Mouse (Mus musculus) ovary, postnatal 10 days (tissue): ENCODE measurements around the gene Gm10643.

Experiments
- DNase-seq: peaks from one replicate; pipeline ENCODE4 v3.0.0; 2022; ENCODE audit warnings: low spot score

Gm10643 gene

GRCm38 (mm10) chr8:84039050-84039449 lies 25.9 kb downstream of the Gm10643 start:
- peak; percentile 60 for DNase-seq

GRCm38 (mm10) chr8:84038015-84038414 lies 26.9 kb downstream of the Gm10643 start:
- no peak for DNase-seq

- no peak for DNase-seq
Measured at GRCm38 (mm10) chr8:84032777-84033176, 32.2 kb downstream of the Gm10643 start.

GRCm38 (mm10) chr8:84029272-84029671 lies 35.7 kb downstream of the Gm10643 start:
- DNase-seq: no peak

- no peak for DNase-seq
Measured at GRCm38 (mm10) chr8:84027449-84027848, 37.5 kb downstream of the Gm10643 start.

GRCm38 (mm10) chr8:84025863-84026262 lies 39.1 kb downstream of the Gm10643 start:
- no peak for DNase-seq

GRCm38 (mm10) chr8:84024171-84024570 lies 40.8 kb downstream of the Gm10643 start:
- no peak for DNase-seq

- DNase-seq: no peak
Measured at GRCm38 (mm10) chr8:84023631-84024030, 41.3 kb downstream of the Gm10643 start.

GRCm38 (mm10) chr8:84023085-84023484 lies 41.9 kb downstream of the Gm10643 start:
- DNase-seq: no peak

- no peak for DNase-seq
Measured at GRCm38 (mm10) chr8:84021569-84021968, 43.4 kb downstream of the Gm10643 start.

- no peak for DNase-seq
Measured at GRCm38 (mm10) chr8:84021096-84021495, 43.8 kb downstream of the Gm10643 start, which contains the start of gene Palm3. Gene Palm3 (plus strand): TSS chr8:84021471.

- no peak for DNase-seq
Measured at GRCm38 (mm10) chr8:84019738-84020137, 45.2 kb downstream of the Gm10643 start.

GRCm38 (mm10) chr8:84015833-84016232 lies 49.1 kb downstream of the Gm10643 start:
- DNase-seq: no peak
